Mouse (Mus musculus) adrenal gland, adult (tissue): Measurements from ENCODE around the gene Mid1.

Experiments used
- DNase-seq, 2 experiments: peaks; one replicate each; pipeline ENCODE4 v3.0.0; 2022 to 2023; ENCODE audit warnings: low spot score in 1 of 2; ENCODE audit not compliant: inconsistent age in 2 of 2

Gene Mid1

GRCm38 (mm10) chrX:169881253-169882219 lies 196.5 kb downstream of the Mid1 start:
- DNase-seq: peak in 1 of 2 experiments; percentile 42

DNA sequence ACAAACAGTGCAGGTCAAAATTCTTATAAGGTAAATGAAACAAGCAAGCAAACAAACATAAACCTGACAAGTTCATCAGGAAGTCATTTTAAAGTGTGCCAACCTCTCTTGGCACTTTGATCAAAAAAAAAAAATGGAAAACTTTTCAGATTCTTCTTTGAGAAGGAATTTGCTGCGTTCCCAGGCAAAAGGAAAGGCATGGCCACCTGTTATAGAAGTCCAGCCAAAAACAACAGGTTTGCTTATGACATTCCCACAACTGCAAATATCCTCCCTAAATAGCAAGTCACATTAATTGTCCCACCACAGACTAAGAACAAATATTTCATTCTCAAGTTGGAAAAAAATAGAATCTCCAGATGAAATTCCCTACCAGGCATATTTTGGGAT lies 197.2 kb downstream of the Mid1 start:
- no peak for DNase-seq

DNA sequence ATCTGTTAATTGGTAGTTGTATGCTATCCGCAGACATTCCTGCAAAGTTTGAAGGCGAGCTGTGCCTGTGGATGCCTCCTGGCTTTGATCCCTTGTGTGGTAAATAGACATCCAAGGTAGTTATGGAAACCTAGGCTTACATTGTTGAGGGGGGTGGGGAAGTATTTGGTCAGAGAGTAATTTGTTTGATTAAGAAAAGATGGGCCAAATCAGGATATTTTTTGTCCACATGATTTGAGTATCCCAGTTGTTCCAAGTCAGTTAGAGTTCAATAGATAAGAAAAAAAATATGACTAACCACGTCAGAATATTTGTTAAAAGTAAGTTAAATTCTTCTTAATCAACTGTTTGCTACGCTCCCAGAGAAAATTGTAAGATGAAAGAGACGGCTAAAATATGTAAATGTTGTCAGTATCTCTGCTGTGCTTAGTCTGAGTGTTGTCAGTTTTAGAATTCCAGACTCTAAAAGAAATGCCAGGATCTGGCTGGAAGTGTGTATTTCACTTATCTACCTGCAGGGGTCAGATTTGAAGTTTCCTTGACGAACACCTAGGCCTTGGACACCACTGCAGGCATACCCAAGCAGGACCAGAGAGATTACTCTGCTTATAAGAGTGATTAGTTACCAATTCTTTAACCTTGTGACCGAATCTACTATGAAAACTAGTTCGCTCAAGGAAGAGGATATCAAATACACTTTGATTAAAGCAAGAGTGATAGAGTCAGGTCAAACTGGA lies 198.7 kb downstream of the Mid1 start:
- DNase-seq: peak in 1 of 2 experiments; percentile 42

DNA sequence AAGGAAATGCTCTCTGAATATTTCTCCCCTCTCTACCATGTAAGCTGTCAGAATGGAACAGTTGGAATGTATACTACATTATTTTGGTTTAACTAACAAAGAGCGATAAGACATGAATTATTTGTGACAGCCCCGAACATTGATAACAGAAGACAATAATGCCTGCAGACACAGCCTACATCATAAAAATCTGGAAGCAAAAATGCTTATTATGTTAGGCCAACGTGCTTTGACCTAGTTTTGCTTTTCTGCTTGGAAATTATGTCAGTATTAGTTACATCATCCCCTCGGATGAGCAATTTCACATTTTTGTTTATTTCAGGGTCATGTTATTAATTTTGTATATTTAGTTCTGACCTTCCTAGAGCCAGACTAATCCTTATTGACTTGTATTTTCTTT lies 205.5 kb downstream of the Mid1 start:
- DNase-seq: no peak

DNA sequence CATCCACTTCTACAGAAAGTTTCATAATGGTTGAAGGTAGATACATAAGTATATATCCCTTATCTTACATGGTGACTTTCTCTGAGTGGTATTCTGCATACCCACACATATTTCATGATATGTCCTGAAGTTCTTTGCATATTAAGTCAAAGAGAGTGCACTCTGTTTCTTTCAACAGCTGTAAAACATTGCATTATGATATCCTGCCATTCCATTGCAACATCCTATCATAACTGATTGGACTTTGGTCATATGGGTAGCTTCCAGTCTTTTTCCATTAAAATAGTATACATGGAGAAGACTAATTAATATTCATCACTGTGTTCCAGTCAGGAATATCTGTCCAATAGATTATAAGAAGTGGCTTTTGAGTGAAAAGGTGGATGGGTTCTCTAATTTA lies 207.1 kb downstream of the Mid1 start:
- DNase-seq: no peak

DNA sequence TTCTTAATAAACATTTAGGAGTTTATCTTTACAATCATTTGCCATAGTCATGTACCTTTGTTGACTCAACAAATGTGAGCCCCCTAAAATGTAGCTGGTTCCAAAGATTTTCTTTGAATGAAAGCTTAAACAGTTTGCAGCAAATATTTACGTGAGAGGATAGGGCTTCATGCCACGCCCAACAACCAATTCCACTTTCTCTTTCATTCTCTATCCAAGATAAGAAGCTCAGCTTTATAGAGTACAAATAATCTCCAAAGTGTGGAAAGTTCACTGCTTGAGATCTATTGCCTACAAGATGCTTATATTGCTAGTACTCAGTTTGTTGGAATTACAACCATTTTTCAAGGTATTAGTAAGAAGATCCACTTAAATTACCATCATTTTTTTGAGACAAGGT lies 207.6 kb downstream of the Mid1 start:
- DNase-seq: no peak

GRCm38 (mm10) chrX:169899227-169899950 lies 214.4 kb downstream of the Mid1 start:
- peak in 1 of 2 experiments; percentile 21 for DNase-seq

DNA sequence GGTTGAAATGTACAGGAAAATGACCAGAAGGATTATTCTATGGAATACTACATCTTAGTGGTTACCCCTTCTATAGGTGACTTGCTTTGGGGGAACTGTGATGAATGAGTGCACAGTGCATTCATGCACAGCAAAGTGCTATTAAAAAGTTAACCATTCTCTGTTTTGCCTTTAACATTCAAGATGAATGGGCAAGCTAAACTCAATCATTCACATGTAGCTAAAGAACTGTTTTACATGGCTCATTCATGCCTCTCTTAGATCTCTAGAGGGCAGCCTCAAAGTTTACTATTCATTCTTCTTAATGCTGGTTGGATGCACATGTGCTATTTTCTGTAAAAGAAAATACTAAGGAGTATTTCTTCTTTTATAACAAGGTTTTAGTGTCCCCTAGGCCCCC lies 217.9 kb downstream of the Mid1 start:
- DNase-seq: no peak

- DNase-seq: no peak
These were observed 218.7 kb downstream of the Mid1 start for GRCm38 (mm10) chrX:169903656-169904055.

- DNase-seq: peak in 1 of 2 experiments; percentile 41
These were observed 221.1 kb downstream of the Mid1 start for GRCm38 (mm10) chrX:169906054-169906508.

DNA sequence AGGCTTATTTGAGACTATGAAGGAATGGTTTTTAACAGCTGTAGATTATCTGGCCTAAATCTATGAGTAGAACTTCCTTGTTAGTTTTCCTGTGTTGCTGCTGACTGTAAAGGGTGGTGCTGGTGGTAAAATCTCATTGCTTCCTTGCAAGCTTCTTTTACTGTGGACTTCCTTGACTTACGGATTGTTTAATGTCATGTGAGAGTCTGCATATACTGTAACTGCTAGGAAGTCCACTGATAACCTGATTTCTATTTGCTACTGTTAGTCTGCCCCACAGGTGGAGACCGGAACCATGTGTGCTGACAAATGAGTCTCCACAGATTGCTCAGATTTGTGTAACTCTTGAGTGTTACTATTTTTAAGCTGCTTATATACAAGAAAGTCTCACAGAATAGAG lies 224.9 kb downstream of the Mid1 start:
- DNase-seq: no peak

DNA sequence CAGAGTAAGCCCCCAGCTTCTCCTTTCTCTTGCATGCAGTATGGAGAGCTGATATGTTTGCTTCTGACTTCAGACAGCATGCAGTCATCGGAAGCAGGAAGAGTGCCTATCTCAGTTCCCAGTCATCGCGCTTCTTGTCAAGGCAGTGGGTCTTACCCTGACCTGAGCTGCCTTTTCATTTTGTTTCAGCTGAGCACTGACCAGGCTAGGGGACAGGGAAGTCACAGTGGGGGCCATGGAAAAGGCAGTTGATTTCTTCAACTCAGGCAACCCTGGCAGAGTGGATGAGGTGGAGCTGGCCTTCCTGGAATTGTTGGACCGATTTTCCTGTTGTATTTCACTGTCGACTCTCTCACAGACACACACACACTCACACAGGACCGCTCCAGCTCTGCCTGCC lies 230.7 kb downstream of the Mid1 start:
- peak; percentile 39 to 63 for DNase-seq

- DNase-seq: no peak
These were observed 237.5 kb downstream of the Mid1 start for GRCm38 (mm10) chrX:169922541-169922940.

GRCm38 (mm10) chrX:169923417-169923816 lies 238.4 kb downstream of the Mid1 start:
- DNase-seq: no peak

- no peak for DNase-seq
These were observed 240.6 kb downstream of the Mid1 start for GRCm38 (mm10) chrX:169925600-169925999.

DNA sequence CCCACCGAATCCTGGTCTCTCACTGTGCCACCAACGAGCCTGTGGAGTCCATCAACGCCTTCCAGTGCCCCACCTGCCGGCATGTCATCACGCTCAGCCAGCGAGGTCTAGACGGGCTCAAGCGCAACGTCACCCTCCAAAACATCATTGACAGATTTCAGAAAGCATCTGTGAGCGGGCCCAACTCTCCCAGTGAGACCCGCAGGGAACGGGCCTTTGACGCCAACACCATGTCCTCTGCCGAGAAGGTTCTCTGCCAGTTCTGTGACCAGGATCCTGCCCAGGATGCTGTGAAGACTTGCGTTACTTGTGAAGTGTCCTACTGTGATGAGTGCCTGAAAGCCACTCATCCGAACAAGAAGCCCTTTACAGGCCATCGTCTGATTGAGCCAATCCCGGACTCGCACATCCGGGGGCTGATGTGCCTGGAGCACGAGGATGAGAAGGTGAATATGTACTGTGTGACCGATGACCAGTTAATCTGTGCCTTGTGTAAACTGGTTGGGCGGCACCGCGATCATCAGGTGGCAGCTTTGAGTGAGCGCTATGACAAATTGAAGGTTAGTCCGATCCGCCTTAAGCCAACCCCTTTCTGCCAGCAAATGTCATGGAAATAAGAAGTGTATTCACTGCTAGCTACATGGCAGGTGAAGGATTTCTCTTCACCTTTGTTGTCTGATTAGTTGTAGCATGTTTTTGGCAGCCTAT lies 242.3 kb downstream of the Mid1 start:
- no peak for DNase-seq

DNA sequence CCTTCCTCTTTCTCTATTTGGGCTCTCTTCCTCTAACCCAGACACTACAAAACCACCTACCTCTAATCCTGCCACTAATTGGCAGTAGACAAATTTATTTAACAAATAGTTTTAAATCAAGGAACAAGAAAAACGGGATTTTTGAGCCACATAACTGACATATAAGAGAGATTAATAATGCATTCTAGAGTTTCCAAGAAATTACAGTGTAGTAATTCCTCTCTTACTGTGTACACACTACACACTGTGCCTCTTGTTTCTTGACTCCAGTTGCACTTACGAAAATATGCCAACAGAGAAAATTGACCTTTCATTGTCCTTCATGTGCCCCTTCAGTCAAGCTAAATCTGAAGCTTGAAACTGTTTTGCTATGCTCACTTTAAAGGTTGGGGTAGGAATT lies 245.9 kb downstream of the Mid1 start:
- no peak for DNase-seq

DNA sequence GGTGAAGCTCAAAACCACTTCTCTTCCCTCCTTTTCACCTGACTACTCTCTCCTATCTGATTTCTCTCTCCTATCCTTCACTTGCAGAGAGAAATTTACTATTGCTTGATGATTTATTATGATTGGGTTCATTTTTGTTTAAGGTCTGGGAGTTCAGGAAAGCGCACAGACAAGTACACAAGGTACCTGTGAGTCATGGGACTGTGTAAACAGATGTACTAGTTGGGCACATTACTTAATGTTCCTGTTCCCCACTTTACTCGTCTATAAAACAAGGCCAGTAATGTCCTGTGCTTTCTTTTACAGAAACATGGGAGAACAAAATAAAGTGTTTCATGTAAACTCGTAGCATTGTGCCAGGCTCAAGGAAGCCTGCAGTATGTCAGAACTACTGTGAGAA lies 248.2 kb downstream of the Mid1 start:
- no peak for DNase-seq

GRCm38 (mm10) chrX:169937119-169937719 lies 252.2 kb downstream of the Mid1 start:
- DNase-seq: no peak

- DNase-seq: no peak
These were observed 255.5 kb downstream of the Mid1 start for GRCm38 (mm10) chrX:169940531-169940930.
